Mouse (Mus musculus) spleen, adult 2 months (tissue): ENCODE measurements at regions not wholly inside any gene's neighbourhood (a gene's known extent, or its start where the extent isn't known, plus 50 kb on each side); places are given as distances from the start of the nearest gene placed in this dataset.

Source experiments
- DNase-seq, 2 experiments: peaks; one replicate each; pipeline versions ENCODE4 v3.0.0 to v3.0.0-alpha.2; 2012 to 2021; ENCODE audit warnings: low spot score in 2 of 2, low read depth in 1 of 2
- H3K27ac ChIP-seq: fragments of 200-500 bp; 2 replicates; pipeline ENCODE4 v1.5.1; 2012; ENCODE audit warnings: low read length, inconsistent platforms; ENCODE audit not compliant: insufficient read depth
- H3K27me3 ChIP-seq: fragments of 200-500 bp; 2 replicates; pipeline ENCODE4 v1.6.1; 2012; ENCODE audit warnings: mild to moderate bottlenecking, moderate library complexity, low read length, inconsistent platforms; ENCODE audit not compliant: control insufficient read depth, insufficient read depth
- H3K36me3 ChIP-seq: fragments of 200-500 bp; 2 replicates; pipeline ENCODE4 v1.6.1; 2012; ENCODE audit warnings: mild to moderate bottlenecking, low read length, inconsistent platforms; ENCODE audit not compliant: control insufficient read depth, insufficient read depth
- H3K4me1 ChIP-seq: fragments of 200-500 bp; 2 replicates; pipeline ENCODE4 v1.6.1; 2011; ENCODE audit warnings: inconsistent platforms; ENCODE audit not compliant: control insufficient read depth, insufficient read depth, insufficient read length
- H3K4me3 ChIP-seq: fragments of 200-500 bp; 2 replicates; pipeline ENCODE4 v1.5.1; 2011; ENCODE audit warnings: mild to moderate bottlenecking, inconsistent platforms; ENCODE audit not compliant: insufficient read depth, insufficient read length; ENCODE audit errors: extremely low read depth
- CTCF ChIP-seq: fragments of 200-500 bp; IDR thresholded peaks from 2 replicates; pipeline ENCODE4 v1.5.1; 2011; ENCODE audit warnings: mild to moderate bottlenecking, inconsistent platforms; ENCODE audit not compliant: insufficient read depth, insufficient read length, insufficient replicate concordance; ENCODE audit errors: extremely low read depth
- POLR2A ChIP-seq: fragments of 200-500 bp; IDR thresholded peaks from 2 replicates; pipeline ENCODE4 v1.6.1; 2011; ENCODE audit warnings: low read depth, low read length, inconsistent platforms
- WGBS: fragments of 180-500 bp; shearing (Covaris S2); methylation state at CpG from one replicate; pipeline ENCODE4 v1.1.7; 2018; 5-methylcytosine and 5-hydroxymethylcytosine counted together

DNA sequence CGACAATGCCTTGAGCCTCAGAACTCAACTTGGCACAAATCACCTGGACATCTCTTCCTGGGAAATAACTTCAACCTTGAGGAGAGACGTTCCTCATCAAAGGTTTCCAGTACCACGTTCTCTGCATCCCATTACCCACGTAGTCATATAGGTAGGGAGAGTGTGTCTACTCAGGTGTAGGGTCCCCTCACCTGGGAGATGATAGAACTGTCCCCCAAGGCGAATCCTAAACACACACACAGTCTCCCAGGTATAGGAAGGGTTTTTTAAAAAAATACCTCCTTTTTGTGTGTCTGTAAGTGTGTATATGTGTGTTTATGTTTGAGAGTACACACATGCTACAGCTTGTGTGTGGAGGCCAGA lies 55.0 kb upstream of the Zfp703 start:
- DNase-seq: no peak
- no peak overlapping the region for H3K27ac ChIP-seq
- TF ChIP-seq POLR2A: no peak
- TF ChIP-seq CTCF: no peak
- H3K27me3 ChIP-seq: no peaks in the 10 kb centered on the region
- no peaks in the 10 kb centered on the region for H3K36me3 ChIP-seq
- H3K4me3 ChIP-seq: no peak overlapping the region
- 87% methylated on average over 5 of the region's 5 CpGs for WGBS
- H3K4me1 ChIP-seq: no peaks in the 10 kb centered on the region

DNA sequence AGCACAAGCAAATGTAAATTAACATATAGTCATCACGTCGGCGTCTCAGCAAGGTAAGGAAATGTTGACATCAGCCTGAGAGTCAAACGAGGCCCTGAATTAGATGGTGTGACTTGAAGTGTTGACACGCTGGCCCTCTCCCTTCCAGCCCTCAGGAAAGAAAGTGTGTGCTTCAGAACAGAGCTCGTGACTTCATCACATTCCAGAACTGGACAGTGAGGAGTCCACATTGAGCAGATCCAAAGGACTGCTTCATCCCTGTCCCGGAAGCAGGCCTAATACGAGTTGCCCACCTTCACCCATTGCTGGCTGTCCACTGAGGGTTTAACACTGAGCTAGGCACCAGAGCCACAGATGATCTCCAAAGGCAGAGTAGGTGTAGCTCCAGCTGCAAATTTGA lies 54.0 kb upstream of the Zfp703 start:
- DNase-seq: no peak
- WGBS: 93% methylated on average over 8 of the region's 8 CpGs
- H3K36me3 ChIP-seq: no peaks in the 10 kb centered on the region
- TF ChIP-seq CTCF (no peak), POLR2A (no peak)
- H3K27ac ChIP-seq: no peak overlapping the region
- H3K4me3 ChIP-seq: no peak overlapping the region
- H3K4me1 ChIP-seq: no peaks in the 10 kb centered on the region
- no peaks in the 10 kb centered on the region for H3K27me3 ChIP-seq
